Mouse (Mus musculus) bone marrow macrophage, adult 2 months (primary cell): ENCODE measurements at regions not wholly inside any gene's neighbourhood (a gene's known extent, or its start where the extent isn't known, plus 50 kb on each side); places are given as distances from the start of the nearest gene placed in this dataset.

Experiments
- CTCF ChIP-seq: IDR thresholded peaks from 2 replicates; pipeline ENCODE4 v1.5.1; 2012; ENCODE audit warnings: low read depth, mild to moderate bottlenecking, low read length, moderate library complexity
- POLR2A ChIP-seq: IDR thresholded peaks from 2 replicates; pipeline ENCODE4 v1.6.1; 2012; ENCODE audit warnings: mild to moderate bottlenecking, low read depth, low read length, borderline replicate concordance

GRCm38 (mm10) chr1:73834566-73834965 lies 289.7 kb downstream of the Tns1 start:
- TF ChIP-seq CTCF: no peak
- TF ChIP-seq POLR2A: no peak
